Mouse (Mus musculus): ENCODE measurements around the gene Neurl2. TPM values are rescaled to one million over a fixed set of nuclear protein-coding genes. Genes with fewer than 3 reads are reported as not detected.

The Neurl2 gene
- polyA plus RNA-seq, 1 experiment from 2014 or later = 6.7 TPM

DNA sequence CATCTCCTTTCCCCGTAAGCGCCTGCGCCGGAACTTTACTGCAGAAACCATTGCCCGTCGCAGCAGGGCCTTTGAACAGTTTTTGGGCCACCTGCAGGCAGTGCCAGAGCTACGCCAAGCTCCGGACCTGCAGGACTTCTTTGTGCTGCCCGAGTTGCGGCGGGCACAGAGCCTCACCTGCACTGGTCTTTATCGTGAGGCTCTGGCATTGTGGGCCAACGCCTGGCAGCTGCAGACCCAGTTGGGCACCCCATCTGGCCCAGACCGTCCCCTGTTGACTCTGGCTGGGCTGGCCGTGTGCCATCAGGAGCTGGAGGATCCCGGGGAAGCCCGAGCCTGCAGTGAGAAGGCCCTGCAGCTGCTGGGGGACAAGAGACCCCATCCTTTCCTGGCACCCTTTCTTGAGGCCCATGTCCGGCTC lies 41.4 kb downstream of the Neurl2 start:
- WGBS = 92% methylated on average over 18 of the region's 18 CpGs
- peaks cover 69% of the 10 kb centered on the region for H3K36me3 ChIP-seq
- no peaks in the 10 kb centered on the region for H3K27me3 ChIP-seq

DNA sequence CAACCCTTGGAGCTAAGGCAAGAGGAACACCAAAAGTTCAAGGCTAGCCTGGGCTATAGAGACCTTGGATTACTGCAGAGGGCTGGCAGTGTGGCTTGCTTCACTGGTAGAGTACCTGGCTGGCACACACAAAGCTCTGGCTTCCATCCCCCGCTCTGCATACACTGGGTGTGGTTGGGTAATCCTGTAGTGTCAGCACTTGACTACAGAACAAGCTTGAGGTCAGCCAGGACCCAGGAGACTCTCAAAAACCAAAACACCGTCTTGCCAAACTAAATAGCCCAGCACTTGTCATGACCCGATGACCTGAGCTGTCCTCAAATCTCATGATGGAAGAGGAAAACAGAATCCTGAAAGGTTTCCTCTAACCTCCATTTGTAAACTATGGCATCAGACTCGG lies 42.8 kb downstream of the Neurl2 start:
- H3K9me3 ChIP-seq = no peaks in the 10 kb centered on the region
- ATAC-seq (ENCODE audit: low FRiP score, low read depth) = no peak
- H3K9ac ChIP-seq = no peak overlapping the region
- H3K4me3 ChIP-seq = no peak overlapping the region
- no peak overlapping the region for H3K27ac ChIP-seq
- H3K4me1 ChIP-seq = peaks cover 11% of the 10 kb centered on the region
- WGBS = 82% methylated on average over 4 of the region's 4 CpGs
- peaks cover 55% of the 10 kb centered on the region for H3K36me3 ChIP-seq
- H3K4me2 ChIP-seq (replicated peaks) = no peak overlapping the region
- no peaks in the 10 kb centered on the region for H3K27me3 ChIP-seq

More for the DNA sequence above, 41.4 kb downstream of the Neurl2 start:
- no peak overlapping the region for H3K4me2 ChIP-seq (replicated peaks)
- peaks cover 5% of the 10 kb centered on the region for H3K4me1 ChIP-seq
- no peak for ATAC-seq (ENCODE audit: low FRiP score, low read depth)
- no peak overlapping the region for H3K9ac ChIP-seq
- H3K4me3 ChIP-seq = no peak overlapping the region
- H3K9me3 ChIP-seq = no peaks in the 10 kb centered on the region
- H3K27ac ChIP-seq = no peak overlapping the region

DNA sequence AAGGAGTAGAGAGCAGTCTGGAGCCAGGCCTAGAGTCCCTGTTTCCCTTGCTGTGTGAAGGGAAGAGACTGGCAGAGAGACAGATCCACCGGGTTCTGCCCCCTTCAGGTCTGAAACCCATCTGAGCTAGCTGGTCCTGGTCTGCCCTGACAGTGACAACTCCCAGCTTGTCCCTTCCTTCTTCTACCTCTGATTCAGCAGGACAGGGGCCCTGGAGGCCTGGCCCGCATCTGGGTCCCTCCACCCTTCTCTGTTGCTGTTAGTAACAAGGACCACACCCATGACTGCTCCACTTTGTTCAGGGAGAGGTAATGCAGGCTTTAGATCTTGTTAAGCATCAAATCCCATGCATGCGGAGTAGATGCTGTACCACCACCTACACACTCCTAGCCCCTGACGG lies 44.8 kb downstream of the Neurl2 start:
- H3K4me1 ChIP-seq = peaks cover 18% of the 10 kb centered on the region
- peak overlapping the region; percentile 4; the same call in 1 of the 2 replicates for H3K9ac ChIP-seq
- no peaks in the 10 kb centered on the region for H3K27me3 ChIP-seq
- no peaks in the 10 kb centered on the region for H3K9me3 ChIP-seq
- peaks cover 42% of the 10 kb centered on the region for H3K36me3 ChIP-seq
- no peak overlapping the region for H3K4me3 ChIP-seq
- ATAC-seq (ENCODE audit: low FRiP score, low read depth) = no peak
- WGBS = 69% methylated on average over 4 of the region's 4 CpGs
- H3K4me2 ChIP-seq (replicated peaks) = 0 out of 2 replicates have a peak overlapping the region, but pooled peaks have one; percentile 3
- no peak overlapping the region for H3K27ac ChIP-seq

DNA sequence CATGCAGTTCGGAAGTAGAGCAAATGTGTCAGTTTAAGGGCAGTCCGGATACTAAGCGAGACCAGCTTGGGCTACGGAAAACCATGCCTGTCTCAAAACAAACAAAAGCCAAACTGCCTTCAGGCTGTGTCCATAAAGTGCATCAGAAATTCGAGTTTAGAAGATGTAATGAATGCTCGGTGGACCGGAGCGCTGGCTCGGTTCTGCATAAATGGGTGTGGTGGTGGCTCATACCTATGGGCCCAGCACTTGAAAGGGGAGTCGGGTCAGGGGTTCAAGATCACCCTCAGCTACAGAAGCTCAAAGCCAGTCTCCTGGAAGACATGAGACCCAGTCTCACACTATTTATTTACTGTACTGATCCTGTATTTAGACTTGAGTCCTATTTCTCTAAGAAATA lies 45.5 kb downstream of the Neurl2 start:
- Histone ChIP-seq H3K27me3 (no peaks in the 10 kb centered on the region), H3K4me2 (replicated peaks) (peak overlapping the region; percentile 11; the same call in 1 of the 2 replicates), H3K27ac (no peak overlapping the region), H3K9me3 (no peaks in the 10 kb centered on the region), H3K36me3 (peaks cover 36% of the 10 kb centered on the region), H3K9ac (no peak overlapping the region), H3K4me3 (no peak overlapping the region; the same call in 1 of the 2 replicates), H3K4me1 (peaks cover 18% of the 10 kb centered on the region)
- no peak for ATAC-seq (ENCODE audit: low FRiP score, low read depth)
- WGBS = 85% methylated on average over 10 of the region's 10 CpGs

DNA sequence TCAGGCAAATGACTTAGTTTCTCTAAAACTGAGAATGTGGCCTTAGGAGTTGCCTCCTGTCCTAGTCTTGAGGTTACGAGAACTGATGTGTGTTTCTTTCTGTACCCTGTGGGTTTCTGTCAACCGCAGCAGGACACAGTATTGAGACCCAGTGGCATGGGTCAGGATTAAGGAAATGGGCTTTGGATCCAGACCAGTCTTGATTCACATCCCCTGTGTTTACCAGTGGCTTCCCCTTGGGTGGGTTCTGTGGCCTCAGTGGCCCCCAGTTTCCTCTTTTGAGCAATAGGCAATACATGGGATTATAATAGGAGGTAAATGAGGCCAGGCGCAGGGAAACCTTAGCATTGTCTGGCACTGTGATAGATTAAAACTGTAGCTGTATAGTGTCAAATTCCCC lies 46.2 kb downstream of the Neurl2 start:
- Histone ChIP-seq H3K36me3 (peaks cover 28% of the 10 kb centered on the region), H3K4me2 (replicated peaks) (peak overlapping the region; percentile 80), H3K27ac (no peak overlapping the region; the same call in 1 of the 2 replicates), H3K9me3 (no peaks in the 10 kb centered on the region), H3K27me3 (no peaks in the 10 kb centered on the region), H3K4me3 (peak overlapping the region; percentile 70), H3K9ac (no peak overlapping the region), H3K4me1 (peaks cover 18% of the 10 kb centered on the region)
- ATAC-seq (ENCODE audit: low FRiP score, low read depth) = no peak
- WGBS = 83% methylated on average over 3 of the region's 3 CpGs

DNA sequence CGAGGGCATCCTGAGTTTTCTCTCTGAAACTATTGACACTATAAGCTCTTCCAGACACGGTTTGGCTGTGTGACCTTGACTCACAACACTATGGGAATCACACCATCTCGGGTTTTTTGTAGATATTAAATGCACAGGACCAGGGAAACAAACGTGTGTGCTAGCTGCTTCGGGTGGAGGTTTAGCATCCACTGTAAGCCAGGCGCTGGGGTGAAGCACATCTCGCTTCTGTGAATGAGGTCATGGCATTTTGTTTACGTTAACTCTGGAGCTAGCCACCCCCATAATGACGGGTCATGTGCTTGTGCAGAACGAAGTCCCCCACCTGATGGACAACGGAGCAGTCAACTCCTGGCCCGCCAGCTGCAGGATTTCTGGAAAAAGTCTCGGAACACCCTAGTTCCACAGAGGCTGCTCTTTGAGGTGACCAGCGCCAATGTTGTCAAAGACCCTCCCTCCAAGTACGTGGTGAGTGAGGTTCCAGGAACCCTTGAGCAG lies 46.8 kb downstream of the Neurl2 start:
- no peaks in the 10 kb centered on the region for H3K9me3 ChIP-seq
- peak overlapping the region; percentile 80 for H3K4me2 ChIP-seq (replicated peaks)
- peak; percentile 25 for ATAC-seq (ENCODE audit: low FRiP score, low read depth)
- peak overlapping the region; percentile 82 for H3K9ac ChIP-seq
- peaks cover 22% of the 10 kb centered on the region for H3K36me3 ChIP-seq
- H3K4me3 ChIP-seq = peak overlapping the region; percentile 70
- no peaks in the 10 kb centered on the region for H3K27me3 ChIP-seq
- 6% methylated on average over 15 of the region's 15 CpGs for WGBS
- peak overlapping the region; percentile 69 for H3K27ac ChIP-seq
- peaks cover 18% of the 10 kb centered on the region for H3K4me1 ChIP-seq

DNA sequence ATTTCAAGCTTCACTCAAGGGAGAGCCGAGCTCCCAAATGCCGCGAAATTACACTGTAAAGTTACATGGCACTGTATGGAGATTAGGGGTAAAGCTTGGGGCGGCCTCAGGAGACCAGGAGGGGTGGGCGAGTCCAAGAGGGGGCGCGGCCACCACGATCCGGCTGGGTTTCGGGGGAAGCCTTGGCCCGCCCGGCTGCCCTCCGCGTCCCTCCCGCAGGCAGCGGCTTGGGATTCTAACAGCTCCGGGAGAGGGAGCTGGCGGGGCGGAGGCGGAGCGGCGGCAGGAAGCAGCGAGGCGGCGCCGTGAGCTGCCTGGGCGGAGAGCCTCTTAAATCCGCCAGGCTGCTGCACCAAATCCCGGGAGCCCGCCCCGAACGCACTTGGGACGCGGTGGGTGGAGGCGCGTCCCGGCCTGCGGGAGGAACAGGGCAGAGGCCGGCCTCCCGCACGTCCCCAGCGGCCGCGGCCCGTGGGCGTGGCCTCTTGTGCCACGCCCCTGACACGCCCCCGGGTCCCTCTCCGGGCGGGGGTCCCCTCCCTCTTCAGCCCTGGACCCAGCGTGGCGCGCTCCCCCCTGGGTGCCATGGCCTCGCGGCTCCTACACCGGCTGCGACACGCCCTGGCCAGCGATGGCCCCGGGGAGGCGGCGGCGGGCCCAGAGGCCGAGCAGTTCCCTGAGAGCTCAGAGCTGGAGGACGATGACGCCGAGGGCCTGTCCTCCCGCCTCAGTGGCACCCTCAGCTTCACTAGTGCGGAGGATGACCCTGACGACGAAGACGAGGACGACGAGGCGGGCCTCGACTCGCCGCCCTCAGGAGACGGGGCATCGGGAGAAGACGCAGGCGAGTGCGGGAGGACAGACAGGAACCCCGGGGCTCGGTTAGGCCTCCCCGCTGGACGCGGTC lies 47.5 kb downstream of the Neurl2 start, which contains the start of gene Snx21:
Gene Snx21 (plus strand): TSS at position 343 of the 907 bp plus-strand sequence.
- no peaks in the 10 kb centered on the region for H3K27me3 ChIP-seq
- H3K4me1 ChIP-seq = peaks cover 18% of the 10 kb centered on the region
- H3K4me2 ChIP-seq (replicated peaks) = peak within 1 kb of the TSS; percentile 80
- H3K9ac ChIP-seq = peak within 1 kb of the TSS; percentile 82
- peaks cover 15% of the 10 kb centered on the region for H3K36me3 ChIP-seq
- under 1% methylated on average over 70 of the region's 89 CpGs for WGBS
- H3K9me3 ChIP-seq = no peaks in the 10 kb centered on the region
- H3K4me3 ChIP-seq = peak within 1 kb of the TSS; percentile 70
- peak within 1 kb of the TSS; percentile 84 for H3K27ac ChIP-seq
- peak; percentile 86 for ATAC-seq (ENCODE audit: low FRiP score, low read depth)

DNA sequence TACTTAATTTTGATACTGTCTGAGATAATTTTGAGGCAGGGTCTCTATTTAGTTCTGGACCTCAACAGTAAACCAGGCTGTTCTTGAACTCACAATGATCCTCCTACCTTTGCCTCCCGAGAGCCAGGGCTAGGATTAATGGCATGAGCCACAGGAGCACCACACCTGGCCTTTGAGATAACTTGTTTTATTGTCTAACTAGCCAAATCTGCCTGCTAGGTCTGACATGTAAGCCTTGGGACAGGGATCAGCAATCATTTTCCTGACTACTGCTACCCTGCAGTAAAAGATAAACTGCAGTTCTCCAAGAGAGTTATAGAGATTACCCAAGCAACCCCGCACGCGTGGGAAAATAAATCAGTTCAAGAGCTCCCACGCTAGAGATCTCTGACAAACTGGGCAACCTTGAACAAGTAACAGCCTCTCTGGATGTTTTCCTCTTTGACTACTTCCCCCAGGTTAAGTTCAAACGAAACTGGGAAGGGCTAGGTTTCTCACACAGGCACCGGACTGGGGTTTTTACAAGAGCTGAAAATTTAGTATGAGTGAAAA lies 48.3 kb downstream of the Neurl2 start:
- Histone ChIP-seq H3K9ac (peak overlapping the region; percentile 82), H3K27me3 (no peaks in the 10 kb centered on the region), H3K27ac (peak overlapping the region; percentile 84; the same call in 1 of the 2 replicates), H3K4me3 (peak overlapping the region; percentile 70), H3K4me2 (replicated peaks) (peak overlapping the region; percentile 80), H3K9me3 (no peaks in the 10 kb centered on the region), H3K4me1 (peaks cover 18% of the 10 kb centered on the region), H3K36me3 (peaks cover 9% of the 10 kb centered on the region)
- 4% methylated on average over 7 of the region's 7 CpGs for WGBS
- no peak for ATAC-seq (ENCODE audit: low FRiP score, low read depth)

DNA sequence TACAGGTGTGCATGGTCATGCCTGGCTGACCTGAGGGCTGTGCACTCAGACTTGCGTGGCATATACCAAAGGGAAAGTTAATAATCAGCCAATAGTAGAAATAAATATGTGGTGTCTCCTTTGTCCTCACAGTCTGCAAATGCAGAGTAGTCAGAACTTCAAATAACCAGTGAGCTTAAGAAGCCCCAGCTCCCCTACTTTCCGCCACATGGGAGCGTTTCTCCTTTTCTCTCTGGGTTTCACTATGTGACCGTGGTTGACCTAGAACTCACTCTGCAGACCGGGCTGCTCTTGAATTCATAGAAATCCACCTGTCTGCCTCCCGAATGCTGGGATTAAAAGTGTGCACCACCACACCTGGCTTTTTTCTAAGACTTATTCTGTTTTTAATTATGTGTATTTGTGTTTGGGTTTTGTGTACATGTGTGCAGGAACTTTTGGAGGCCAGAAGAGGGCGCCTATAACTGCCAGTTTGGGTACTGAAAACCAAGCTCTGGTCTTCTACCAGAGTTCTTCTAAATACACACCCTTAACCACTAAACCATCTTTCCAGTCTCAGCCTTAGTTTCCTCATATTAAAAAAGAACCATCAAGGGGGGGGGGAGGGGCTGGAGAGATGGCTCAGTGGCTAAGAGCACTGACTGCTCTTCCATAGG lies 49.2 kb downstream of the Neurl2 start:
- Histone ChIP-seq H3K9ac (no peak overlapping the region), H3K27me3 (no peaks in the 10 kb centered on the region), H3K4me2 (replicated peaks) (no peak overlapping the region), H3K36me3 (peaks cover 6% of the 10 kb centered on the region), H3K27ac (no peak overlapping the region), H3K4me1 (peaks cover 18% of the 10 kb centered on the region), H3K9me3 (no peaks in the 10 kb centered on the region), H3K4me3 (no peak overlapping the region)
- 76% methylated on average over 7 of the region's 7 CpGs for WGBS
- ATAC-seq (ENCODE audit: low FRiP score, low read depth) = no peak

DNA sequence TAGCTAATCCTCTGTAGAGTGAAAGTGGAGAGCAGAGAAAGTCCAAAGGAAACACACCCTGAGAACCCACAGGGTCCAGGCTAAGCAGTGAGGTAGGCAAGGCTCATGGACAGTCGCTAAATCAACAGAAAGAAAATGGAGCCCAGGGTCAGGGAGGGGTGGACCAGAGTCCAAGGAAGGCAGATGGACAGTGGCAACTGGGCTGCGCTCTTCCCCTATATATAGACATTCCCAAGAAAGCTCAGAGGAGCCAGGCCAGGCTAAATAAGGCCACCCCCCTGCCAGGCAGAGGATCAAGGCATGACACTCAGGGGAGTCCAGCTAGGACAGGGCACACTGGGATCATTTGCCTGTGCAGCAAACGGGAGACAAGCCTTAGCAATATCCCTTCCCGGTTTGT lies 51.4 kb downstream of the Neurl2 start:
- H3K4me1 ChIP-seq = peaks cover 13% of the 10 kb centered on the region
- WGBS = 76% methylated on average over 4 of the region's 4 CpGs
- no peak overlapping the region for H3K4me3 ChIP-seq

More for the DNA sequence above, 51.4 kb downstream of the Neurl2 start:
- Histone ChIP-seq H3K36me3 (no peaks in the 10 kb centered on the region), H3K27ac (no peak overlapping the region), H3K4me2 (replicated peaks) (no peak overlapping the region), H3K9me3 (no peaks in the 10 kb centered on the region), H3K27me3 (0 out of 2 replicates have a peak, but pooled peaks cover 3% of the 10 kb centered on the region), H3K9ac (no peak overlapping the region)
- ATAC-seq (ENCODE audit: low FRiP score, low read depth) = no peak

Data from limb, embryonic 13.5 days (tissue).